Mouse (Mus musculus): ENCODE data around the gene Pdlim5. TPM values are rescaled to one million over a fixed set of nuclear protein-coding genes. Genes with fewer than 3 reads are reported as not detected.

Pdlim5 gene
- total RNA-seq, 2 experiments from 2014 or later, result 512 to 573 TPM

DNA sequence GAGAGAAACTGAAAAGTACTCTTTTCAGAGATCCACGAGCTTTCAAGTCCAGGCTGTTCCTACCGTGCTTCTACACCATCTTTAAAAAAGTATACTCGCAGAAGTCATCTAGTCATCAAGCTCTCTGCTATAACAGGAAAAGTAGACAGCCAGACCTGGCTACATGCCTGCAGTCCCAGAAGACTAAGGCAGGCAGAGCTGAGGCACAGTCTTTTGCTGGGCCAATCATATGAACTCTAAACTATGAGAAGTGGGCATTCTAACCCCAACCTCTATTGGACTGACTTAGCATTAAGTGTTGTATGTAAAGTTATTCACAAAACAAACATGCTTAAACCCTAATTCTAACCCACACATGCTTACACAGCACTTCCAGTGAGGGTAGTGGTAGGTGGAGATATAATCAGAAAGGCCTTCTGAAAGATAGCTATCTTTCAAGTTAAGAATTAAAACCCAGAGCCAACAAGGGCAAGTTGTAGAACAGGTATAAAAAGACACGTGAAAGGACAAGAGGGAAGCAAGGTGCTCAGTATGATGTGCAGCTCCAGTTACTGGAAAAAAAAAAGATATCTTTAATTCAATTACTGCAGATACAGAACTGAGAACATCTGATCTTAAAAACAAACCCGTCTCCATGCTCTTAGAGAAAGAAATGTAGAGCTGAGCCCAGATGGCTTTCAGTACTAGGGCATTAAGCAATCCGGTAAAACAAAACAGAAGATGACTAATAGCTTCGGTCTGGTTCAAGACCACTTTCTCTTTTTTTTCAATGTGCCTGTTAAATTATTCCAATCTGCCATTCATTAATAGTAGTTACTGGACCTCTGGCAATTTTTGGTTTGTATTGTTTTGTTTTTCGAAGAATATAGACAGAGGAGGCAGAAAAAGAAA is 50.0 kb downstream of the Pdlim5 start:
- no peak for DNase-seq
- intact Hi-C loops (cut with DNase I), result no loop called here

DNA sequence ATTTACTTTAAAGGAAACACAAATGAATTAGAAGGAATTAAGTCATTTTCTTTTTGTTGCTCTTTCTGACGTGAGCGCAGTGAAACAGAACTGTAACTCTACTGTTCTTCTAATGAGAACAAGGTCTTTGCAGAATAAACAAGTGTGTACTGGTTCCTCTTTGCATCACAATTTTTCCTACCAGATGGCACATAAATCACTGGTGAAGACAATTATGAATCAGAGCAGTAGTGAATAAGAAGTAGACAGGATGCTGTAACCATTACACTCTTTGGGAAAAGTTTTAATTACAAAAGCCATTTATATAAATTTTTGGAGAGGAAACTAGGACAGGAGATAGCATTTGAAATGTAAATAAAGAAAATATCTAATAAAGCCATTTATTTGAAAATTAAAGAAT is 51.7 kb downstream of the Pdlim5 start:
- intact Hi-C loops (cut with DNase I), result no loop called here
- DNase-seq, result no peak

DNA sequence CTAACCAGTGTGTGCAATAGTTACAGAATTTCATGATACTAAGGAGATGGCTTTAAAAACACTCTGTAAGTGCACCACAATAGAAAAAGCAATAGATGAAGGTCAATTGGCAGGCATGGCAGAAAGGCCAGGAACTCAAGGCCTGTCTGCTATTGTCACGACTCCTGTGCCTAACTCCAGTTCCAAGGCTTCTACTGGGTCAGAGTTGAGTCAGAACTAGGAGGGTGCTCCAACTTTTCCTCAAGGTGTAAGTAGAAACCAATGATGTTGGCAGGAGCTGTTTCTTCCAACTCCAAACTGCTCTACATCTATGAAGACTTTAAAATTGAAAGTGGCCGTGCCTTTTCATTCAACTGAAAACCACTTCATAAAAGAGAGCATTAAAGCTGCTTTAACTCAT is 54.8 kb downstream of the Pdlim5 start:
- DNase-seq, result no peak
- intact Hi-C loops (cut with DNase I), result no loop called here

DNA sequence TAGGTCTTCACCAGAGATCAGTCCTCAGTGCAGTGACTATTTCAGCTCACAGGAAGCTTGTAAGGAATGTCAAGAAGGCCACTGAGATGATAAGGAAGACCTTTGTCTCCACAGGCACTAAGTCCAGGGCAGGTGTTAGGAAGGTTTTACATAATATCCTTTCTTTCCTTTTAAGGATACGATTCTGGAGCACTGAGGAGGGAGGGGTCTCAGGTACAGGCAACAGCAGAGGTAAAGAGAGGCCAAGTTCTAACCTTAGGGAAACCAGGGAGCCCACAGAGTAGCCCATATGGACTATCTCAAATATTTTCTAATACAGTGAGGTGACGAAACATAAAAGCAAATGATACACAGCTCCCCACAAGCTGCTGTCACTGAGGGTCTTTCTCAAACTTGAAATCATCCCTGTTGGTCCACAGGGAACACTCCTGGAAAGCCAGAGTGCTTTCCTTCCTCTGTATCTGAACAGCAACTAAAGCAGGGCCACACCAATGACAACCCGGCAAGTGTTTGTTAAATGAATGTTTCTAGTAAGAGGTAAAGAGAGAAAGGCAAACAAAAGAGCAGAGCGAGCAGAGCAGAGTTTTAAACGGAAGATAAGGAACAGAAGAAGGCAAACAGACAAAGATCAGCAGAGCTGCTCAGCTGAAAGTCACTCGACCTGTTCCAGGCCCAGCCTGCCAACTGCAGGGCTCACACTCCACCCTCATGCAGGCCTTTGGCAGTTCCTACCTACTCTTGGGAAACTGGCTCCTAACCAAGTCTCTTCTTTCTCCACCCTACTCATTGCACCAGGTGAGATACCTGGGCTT is 55.9 kb downstream of the Pdlim5 start:
- no peak for DNase-seq
- intact Hi-C loops (cut with DNase I), result no loop called here

DNA sequence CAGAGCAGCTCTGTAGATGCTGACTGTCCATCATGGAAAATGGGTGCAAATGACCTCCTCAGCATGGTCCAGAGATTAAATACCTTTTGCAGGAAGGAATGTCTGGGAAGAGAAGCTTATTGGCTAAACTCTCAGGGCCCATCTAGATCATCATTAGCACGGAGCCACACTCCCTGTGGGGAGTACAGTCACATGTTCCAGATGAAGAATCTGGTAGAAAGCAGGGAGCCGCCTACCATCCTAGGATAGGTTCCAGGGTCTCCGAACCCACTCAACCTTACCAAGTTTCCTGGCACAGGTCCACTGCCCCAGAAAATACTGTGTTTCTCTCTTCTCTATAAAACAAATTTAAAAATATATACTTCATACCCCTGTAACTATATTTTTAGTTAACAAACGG is 57.4 kb downstream of the Pdlim5 start:
- intact Hi-C loops (cut with DNase I), result no loop called here
- DNase-seq, result no peak

DNA sequence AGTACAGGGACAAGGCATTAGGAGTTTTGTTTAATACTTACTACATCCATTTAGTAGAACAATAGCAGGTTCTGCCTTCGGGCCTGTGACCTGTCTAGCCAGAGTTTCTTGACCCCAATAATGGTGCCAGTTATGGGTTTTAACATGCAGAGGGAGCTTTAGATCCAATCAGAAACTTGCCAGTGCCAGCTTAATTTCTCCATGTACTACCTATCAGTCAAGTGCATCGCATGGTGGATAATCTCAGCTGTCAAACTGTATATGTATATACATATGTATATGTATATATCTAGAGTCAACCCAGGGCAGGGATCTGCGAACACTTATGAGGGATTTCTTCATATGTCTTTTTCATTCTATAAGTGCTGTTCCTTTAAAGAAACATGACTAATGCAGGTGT is 61.0 kb downstream of the Pdlim5 start:
- intact Hi-C loops (cut with DNase I), result no loop called here
- no peak for DNase-seq

DNA sequence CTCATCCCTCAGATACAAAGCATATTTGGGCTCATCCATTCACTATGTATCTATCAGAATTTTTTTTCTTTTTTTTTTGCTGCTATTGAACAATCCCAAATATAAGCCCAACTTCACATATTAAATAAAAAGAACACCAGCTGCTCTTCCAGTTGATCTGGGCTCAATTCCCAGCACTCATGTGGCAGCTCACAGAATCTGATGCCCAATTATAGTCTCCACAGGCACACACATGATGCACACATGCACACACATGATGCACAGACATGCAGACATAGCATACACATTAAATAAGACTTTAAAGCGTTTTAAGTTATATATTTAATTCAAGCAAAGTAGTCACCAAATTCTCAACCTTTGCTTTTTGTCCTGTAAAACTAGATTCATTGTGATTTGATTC is 62.0 kb downstream of the Pdlim5 start:
- intact Hi-C loops (cut with DNase I), result no loop called here
- DNase-seq, result no peak

DNA sequence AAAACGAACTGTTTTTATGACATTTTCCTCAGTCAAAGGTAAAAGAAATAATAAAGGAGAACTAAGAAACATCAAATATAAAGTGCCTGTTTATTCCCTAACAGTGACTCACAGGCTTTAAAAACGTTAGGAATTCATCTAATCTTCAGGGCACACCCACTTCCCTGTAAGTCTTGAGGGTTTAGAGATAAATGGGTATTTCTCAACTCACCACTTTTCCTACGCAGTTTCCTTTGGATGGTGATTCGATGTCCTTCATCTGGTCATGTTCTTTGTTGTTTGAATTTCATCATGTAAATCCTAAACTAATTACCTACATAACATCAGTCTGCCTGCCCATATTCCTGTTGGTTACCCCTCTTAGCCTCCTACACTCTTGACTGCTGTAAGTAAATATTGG is 62.8 kb downstream of the Pdlim5 start:
- no peak for DNase-seq
- intact Hi-C loops (cut with DNase I), result no loop called here

DNA sequence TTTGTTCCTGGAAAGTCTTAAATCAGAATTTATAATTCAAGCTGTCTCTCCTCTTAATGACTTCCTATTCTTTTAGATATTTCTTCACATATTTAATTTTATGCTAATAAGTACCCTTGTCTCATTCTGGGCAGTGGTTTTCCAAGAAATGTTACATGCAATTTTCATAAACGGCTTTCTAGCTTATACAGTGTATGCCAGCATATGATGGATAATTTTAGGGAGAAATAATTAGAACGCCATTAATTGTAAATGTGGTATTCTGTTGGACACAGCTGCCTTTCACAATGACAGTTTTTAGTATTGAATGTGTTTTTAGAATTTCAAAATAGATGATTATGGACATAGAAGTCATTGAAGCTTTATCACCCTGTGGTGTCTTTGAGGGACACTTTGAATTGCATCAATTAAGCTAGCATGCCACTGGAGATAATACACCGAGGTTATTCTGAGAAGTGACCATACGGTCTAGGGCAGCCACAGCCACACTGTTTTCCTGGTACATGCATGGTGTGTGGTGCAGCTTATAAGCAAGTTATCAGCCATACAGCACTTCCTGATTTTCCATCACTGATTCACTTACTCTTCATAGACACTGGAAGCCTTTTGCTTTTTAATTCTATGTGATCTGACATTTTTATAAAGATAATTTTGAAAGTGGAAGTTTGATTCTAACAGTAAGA is 63.5 kb downstream of the Pdlim5 start:
- intact Hi-C loops (cut with DNase I), result no loop called here
- no peak for DNase-seq

DNA sequence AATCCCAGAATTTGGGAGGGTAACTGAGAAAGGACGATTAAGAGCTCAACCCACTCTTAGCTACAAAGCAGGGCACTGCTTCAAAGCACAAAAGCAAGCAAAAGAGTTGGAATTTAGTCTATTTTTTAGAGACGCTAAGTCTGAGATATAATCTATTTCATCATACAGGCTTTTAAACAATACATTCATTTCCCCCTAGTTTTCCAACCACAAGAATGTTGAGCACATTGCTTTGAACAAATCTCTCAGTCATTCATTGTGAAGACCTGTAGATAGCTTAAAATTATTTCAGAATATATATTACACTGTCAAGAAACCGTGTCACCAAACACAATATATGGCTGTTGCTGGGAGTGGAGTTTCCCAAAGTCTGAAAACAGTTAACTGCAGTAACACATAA is 65.1 kb downstream of the Pdlim5 start:
- intact Hi-C loops (cut with DNase I), result no loop called here
- no peak for DNase-seq

DNA sequence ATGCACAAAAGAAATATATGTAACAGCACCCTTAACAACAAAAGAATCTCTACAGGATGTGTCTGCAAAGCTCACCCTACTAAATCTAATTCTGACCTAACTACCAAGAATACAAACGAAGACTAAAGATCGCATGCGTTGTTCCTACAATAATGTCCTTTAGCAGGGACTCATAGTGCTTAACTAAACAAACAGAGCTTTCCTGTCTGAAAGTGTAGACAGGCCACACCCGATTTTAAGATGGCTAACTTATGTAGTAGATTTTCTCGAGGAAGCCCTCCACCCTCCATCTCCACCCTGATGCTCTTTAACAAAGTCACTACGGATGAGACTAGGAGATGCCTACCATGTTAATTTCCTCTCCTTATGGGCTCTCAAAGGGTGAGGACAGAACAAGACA is 71.9 kb downstream of the Pdlim5 start:
- DNase-seq, result no peak
- intact Hi-C loops (cut with DNase I), result no loop called here

DNA sequence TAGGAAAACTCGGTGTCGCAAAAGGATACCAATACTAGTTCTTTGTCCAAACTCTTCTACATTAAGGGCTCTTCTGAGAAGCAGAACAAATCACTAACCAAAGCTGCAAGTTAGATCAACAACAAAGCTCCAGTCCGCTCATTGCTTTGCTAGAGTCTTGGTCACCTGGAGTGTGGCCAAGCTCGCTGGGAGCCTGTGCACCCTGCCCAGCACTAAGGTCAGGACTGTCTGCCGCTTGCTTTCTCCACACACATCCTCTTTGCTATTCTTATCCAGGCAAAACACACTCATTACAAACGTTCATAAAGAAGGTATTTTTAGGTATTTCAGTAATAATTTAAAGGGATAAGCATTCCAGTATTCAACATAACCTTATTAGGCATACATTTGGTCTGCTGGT is 73.6 kb downstream of the Pdlim5 start:
- intact Hi-C loops (cut with DNase I), result no loop called here
- peak in 1 of 2 experiments; percentile 75 for DNase-seq

DNA sequence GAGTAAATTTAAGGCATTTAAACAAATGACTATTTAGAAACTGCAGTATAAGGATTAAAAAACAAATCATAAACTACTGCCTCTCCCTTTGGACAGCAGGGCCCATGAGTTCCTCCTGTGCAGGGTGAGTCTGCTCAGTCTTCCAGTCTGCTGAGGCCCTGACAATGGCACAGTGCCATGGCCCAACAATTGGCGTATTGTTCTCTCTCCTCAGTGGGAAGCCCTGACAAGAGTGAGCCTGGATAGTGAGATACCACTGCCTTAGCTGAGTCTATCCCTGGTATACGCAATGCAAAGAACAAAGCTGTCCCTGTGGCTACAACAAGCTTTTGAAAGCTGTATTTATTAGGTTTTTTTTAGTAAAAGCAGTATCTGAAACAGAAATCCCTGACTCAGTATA is 77.3 kb downstream of the Pdlim5 start:
- DNase-seq, result peak; percentile 27 to 64
- intact Hi-C loops (cut with DNase I), result no loop called here

DNA sequence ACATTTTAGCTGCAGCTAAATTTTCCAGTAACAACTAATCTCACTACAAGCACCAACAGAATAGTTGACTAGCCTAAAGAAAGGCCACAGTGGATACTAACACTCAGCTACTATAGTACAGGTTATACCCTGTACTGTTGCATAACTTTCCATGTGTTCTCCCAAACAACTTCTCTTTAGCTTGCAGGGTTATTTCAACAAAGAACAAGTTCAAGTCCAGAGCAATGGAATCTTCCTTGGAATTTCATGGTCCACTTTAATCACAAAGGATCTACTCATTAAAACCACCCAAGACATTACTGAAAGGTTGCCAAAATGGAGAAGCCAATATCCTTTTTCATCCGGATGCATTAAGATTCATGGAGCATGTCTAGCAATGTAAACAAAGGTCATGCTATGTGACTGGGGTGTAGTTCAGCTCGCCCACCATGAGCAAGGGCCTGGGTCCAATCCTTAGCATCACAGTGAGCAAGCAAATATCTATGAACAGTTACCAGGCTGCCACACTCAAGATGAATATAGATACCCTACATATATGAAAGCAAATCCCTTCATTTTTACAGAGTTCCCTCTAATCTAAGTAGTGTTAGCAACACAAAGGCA is 79.3 kb downstream of the Pdlim5 start:
- intact Hi-C loops (cut with DNase I), result no loop called here
- DNase-seq, result no peak

DNA sequence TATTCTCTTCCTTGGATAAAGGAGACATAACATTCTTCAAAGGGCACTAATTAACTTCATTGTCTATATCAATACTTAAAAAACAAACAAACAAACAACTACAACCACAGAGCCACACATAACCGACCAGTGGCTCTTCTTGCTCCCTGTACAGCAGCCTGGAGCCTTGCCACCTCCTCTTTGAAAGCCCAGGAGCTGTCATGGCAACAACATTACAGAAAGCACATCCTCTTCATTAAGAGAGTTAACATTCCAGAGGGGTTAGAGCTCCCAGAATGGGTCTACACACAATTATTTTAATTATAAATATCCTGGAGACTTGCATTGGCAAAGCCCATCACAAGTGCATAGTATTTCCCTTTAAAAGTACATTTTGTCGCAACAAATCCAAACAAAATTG is 84.4 kb downstream of the Pdlim5 start:
- no peak for DNase-seq
- intact Hi-C loops (cut with DNase I), result no loop called here

DNA sequence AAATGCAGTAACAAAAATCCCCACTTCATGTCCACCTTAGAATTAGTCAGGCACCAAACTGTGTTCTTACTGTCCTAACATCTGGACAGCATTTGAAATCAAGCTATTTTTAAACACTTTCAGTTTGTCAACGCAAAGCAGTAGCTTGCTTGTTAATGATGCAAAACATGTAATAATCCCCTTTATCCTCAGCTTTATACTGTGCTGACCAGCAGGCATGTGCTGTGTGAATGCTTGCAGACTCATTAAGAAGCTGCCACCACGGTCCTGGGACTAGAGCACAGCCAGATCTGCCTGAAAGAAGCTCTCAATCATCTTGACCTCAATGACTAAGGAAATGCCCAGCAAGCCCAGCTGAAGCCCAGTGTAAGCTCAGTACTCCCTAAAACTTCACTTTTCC is 85.0 kb downstream of the Pdlim5 start:
- DNase-seq, result no peak

DNA sequence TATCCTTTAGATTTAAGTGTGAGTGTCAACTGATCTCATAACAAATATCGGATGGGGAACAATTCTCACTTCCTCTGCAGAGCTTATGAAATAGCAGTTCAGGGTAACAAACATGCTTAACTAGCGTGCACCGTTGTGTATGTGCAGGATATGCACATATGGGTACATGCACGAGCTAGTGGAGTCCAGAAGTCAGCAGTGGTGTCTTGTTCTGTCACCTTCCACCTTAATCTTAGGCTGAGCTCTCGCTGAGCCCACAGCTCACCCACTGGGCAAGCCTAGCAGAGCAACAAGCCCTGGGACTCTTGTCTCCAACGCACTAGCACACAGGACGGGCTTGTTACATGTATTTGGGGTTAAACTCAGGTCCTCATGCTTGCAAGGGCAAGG is 100.2 kb downstream of the Pdlim5 start:
- intact Hi-C loops (cut with DNase I), result loop anchor here (2.0 to 5.0 kb wide), 2 partner anchors 150 to 177 kb away; no protein-coding TSS in a partner anchor
- no peak for DNase-seq

More for the DNA sequence above, 85.0 kb downstream of the Pdlim5 start:
- intact Hi-C loops (cut with DNase I), result no loop called here

DNA sequence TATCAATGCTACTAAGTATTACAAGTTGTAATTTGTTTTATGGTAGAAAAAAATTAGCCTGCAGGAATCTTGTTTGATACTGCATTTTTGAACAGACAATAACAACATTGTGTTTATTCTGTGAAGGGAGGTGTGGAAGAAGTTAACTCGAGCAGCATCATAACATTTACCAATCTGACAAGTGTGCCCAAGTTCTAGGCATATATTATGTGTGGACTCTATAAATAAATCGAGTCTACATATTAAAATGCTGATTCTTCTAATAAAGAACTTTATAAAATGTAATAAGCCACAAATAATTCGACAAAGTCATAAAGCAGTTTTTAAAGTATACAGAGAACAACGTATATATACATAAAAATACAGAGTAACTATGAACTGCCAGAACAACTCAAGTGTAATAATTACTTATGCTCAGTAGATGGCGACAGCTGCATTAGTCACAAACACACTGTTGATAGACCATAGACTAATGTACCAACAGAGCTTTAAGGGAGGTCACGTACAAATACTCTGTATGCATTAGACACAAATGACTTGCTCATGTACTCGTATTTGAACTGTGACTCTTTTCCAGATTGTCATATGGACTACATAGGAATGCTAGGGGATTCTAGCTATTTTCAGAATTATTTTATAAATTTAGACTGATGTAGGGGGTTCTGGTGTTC is 100.7 kb downstream of the Pdlim5 start:
- no peak for DNase-seq
- intact Hi-C loops (cut with DNase I), result loop anchor here (2.0 to 5.0 kb wide), 2 partner anchors 150 to 178 kb away; no protein-coding TSS in a partner anchor

DNA sequence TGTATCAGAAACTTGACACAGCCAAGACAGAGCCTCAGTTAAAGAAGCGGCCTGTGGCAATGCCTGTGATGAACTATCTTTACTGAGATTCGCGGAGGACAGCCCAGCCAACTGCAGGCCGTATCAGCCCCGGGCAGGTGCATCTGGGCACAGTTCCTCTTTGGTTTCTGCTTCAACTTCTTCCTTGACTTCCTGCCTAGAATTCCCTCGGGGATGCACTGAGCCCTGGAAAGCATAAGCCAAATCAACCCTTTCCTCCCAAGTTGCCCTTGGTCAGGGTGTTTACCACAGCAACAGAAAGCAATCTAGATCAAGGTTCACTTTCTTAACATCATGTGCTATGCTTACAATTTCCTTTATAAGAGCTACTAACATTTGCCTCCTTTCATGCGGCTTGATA is 101.9 kb downstream of the Pdlim5 start:
- intact Hi-C loops (cut with DNase I), result no loop called here

DNA sequence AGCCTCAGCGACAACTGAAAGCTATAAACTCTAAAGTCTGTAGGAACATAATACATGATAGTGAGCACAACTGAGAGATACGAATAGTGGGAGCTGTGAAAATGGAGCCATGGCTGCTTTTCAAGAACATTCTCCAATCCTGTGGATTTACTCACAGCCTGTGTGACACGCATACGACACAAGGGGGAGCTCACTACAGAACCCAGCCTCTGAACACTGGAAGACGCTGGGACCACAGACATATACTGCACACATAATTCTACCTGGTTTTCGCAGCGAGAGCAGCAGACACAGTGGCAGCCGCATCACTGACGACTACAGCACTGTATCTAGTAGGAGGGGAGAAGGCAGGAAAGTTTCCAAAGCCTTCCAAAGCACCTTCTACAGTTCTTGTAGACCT is 112.8 kb downstream of the Pdlim5 start:
- intact Hi-C loops (cut with DNase I), result loop anchor here (2.0 to 10.0 kb wide), 2 partner anchors 194 to 282 kb away; partner anchors contain the start of gene Gbp3
- peak in 1 of 2 experiments; percentile 36 for DNase-seq

More for the DNA sequence above, 101.9 kb downstream of the Pdlim5 start:
- no peak for DNase-seq

All from gastrocnemius, postnatal 36 days (tissue).